Mouse (Mus musculus) embryonic facial prominence, embryonic 14.5 days (tissue): ENCODE measurements around the gene Gstm3. TPM values are rescaled to one million over a fixed set of nuclear protein-coding genes. Genes with fewer than 3 reads are reported as not detected.

Source experiments
- ATAC-seq: fragments of 200-750 bp; cut with Nextera tagmentation; 2 replicates; pipeline ENCODE4 v1.8.0; 2017; ENCODE audit warnings: low read depth, moderate number of reproducible peaks, moderate TSS enrichment
- DNase-seq: peaks from one replicate; pipeline ENCODE4 v3.0.0-alpha.2; 2015; ENCODE audit warnings: low spot score
- H3K27ac ChIP-seq: fragments of 300-500 bp; sonication (generic); replicated peaks from 2 replicates; pipeline ENCODE4 v1.5.1; 2014; ENCODE audit warnings: low read depth, mild to moderate bottlenecking, low read length, moderate library complexity
- H3K27me3 ChIP-seq: fragments of 300-500 bp; sonication (generic); replicated peaks from 2 replicates; pipeline ENCODE4 v1.6.1; 2014; ENCODE audit warnings: low read length; ENCODE audit not compliant: control insufficient read depth, insufficient read depth
- H3K36me3 ChIP-seq: fragments of 300-500 bp; sonication (generic); 2 replicates; pipeline ENCODE4 v1.6.1; 2014; ENCODE audit warnings: low read length, mixed read lengths; ENCODE audit not compliant: control insufficient read depth, insufficient read depth
- H3K4me1 ChIP-seq: fragments of 300-500 bp; sonication (generic); 2 replicates; pipeline ENCODE4 v1.6.1; 2014; ENCODE audit warnings: antibody characterized with exemption, low read length; ENCODE audit not compliant: control insufficient read depth, insufficient read depth
- H3K4me2 ChIP-seq: fragments of 300-500 bp; sonication (generic); 2 replicates; pipeline ENCODE4 v1.6.1; 2014; ENCODE audit warnings: low read depth, mild to moderate bottlenecking, low read length, moderate library complexity, mixed read lengths
- H3K4me3 ChIP-seq: fragments of 300-500 bp; sonication (generic); 2 replicates; pipeline ENCODE4 v1.5.1; 2014; ENCODE audit warnings: low read depth, mild to moderate bottlenecking, low read length
- H3K9ac ChIP-seq: fragments of 300-500 bp; sonication (generic); 2 replicates; pipeline ENCODE4 v1.6.1; 2014; ENCODE audit warnings: low read depth, mild to moderate bottlenecking, low read length, moderate library complexity, mixed read lengths
- H3K9me3 ChIP-seq: fragments of 300-500 bp; sonication (generic); 2 replicates; pipeline ENCODE4 v1.6.1; 2016; ENCODE audit warnings: low read length; ENCODE audit not compliant: control insufficient read depth
- WGBS: fragments of 180-500 bp; shearing (Covaris S2); extraction: QIAGEN DNeasy Blood & Tissue Kit; methylation state at CpG from one replicate; pipeline ENCODE4 v1.1.7; 2014; 5-methylcytosine and 5-hydroxymethylcytosine counted together
- polyA plus RNA-seq: library from polyadenylated mRNA; unstranded; fragments of >200 nt; fragmentation: Nextera tagmentation; extraction: Ambion mirVana; gene quantifications from 2 replicates; pipeline ENCODE4 v1.2.1, GENCODE M21; 2014

Gene Gstm3
- polyA plus RNA-seq, 1 experiment from 2014 or later: 0.17 TPM

- DNase-seq: no peak
- Histone ChIP-seq H3K4me1 (no peaks in the 10 kb centered on the region), H3K27me3 (no peaks in the 10 kb centered on the region), H3K4me3 (no peak overlapping the region), H3K27ac (no peak overlapping the region), H3K4me2 (no peak overlapping the region), H3K36me3 (no peaks in the 10 kb centered on the region), H3K9me3 (no peaks in the 10 kb centered on the region), H3K9ac (no peak overlapping the region)
- ATAC-seq: no peak
- 85% methylated on average over 15 of the region's 15 CpGs for WGBS
Measured at GRCm38 (mm10) chr3:107916674-107917073, 52.4 kb downstream of the Gstm3 start.

Other genes with a start within 250 kb of the Gstm3 start
- 18.1 and 21.4 TPM in 2 replicates for gene Csf1, start 208.8 kb downstream of the Gstm3 start, polyA plus RNA-seq
- not detected in 2 replicates for gene Eps8l3, start 92.1 kb downstream of the Gstm3 start, polyA plus RNA-seq
- gene Gstm5, start 73.5 kb downstream of the Gstm3 start, polyA plus RNA-seq: 226 and 261 TPM in 2 replicates
- gene Gstm7, start 37.5 kb downstream of the Gstm3 start, polyA plus RNA-seq: 13.9 and 15.2 TPM in 2 replicates
- gene Gstm6, start 25.5 kb downstream of the Gstm3 start, polyA plus RNA-seq: 7.5 and 7.7 TPM in 2 replicates
- 60.5 and 64.7 TPM in 2 replicates for gene Gstm2, start 17.2 kb upstream of the Gstm3 start, polyA plus RNA-seq
- 223 and 225 TPM in 2 replicates for gene Gstm1, start 48.7 kb upstream of the Gstm3 start, polyA plus RNA-seq
- 14.1 and 14.2 TPM in 2 replicates for gene Gstm4, start 75.6 kb upstream of the Gstm3 start, polyA plus RNA-seq
- gene Ampd2, start 117.4 kb upstream of the Gstm3 start, polyA plus RNA-seq: 31.6 and 33.8 TPM in 2 replicates
- gene Gnat2, start 123.5 kb upstream of the Gstm3 start, polyA plus RNA-seq: 0.35 and 0.53 TPM in 2 replicates
- 157 and 172 TPM in 2 replicates for gene Gnai3, start 176.9 kb upstream of the Gstm3 start, polyA plus RNA-seq
- gene Gpr61, start 185.6 kb upstream of the Gstm3 start, polyA plus RNA-seq: 0.42 and 0.45 TPM in 2 replicates
- gene Amigo1, start 217.1 kb upstream of the Gstm3 start, polyA plus RNA-seq: 5.1 and 5.3 TPM in 2 replicates
- gene Cyb561d1, start 231.9 kb upstream of the Gstm3 start, polyA plus RNA-seq: 1.9 and 2.7 TPM in 2 replicates
- 15.6 and 20.2 TPM in 2 replicates for gene Atxn7l2, start 241.7 kb upstream of the Gstm3 start, polyA plus RNA-seq